ENCODE assay signal across 7 mouse cellular contexts in genomic region chr6:12749531-12750210, GRCm38 (mm10). TPM values are rescaled to one million over a fixed set of nuclear protein-coding genes. Genes with fewer than 3 reads are reported as not detected.
DNase-seq lines count a peak whose midpoint lies in the region; ATAC-seq and TF ChIP-seq lines count a peak whose summit lies in the region.

No protein-coding gene starts in this region.

- peak overlapping the region; percentile 94 for H3K4me2 ChIP-seq in lung, embryonic 16.5 days (ENCODE audit: low read depth, low read length)
- H3K4me2 ChIP-seq in forebrain, embryonic 15.5 days (replicated peaks): peak overlapping the region; percentile 97
- peak overlapping the region; percentile 95 for H3K4me2 ChIP-seq in limb, embryonic 14.5 days (replicated peaks; ENCODE audit: low read depth, low read length, severe bottlenecking)
- peak overlapping the region; percentile 81 for H3K4me2 ChIP-seq in stomach, embryonic 16.5 days (ENCODE audit: low read depth, low read length)

- TF ChIP-seq POLR2A in limb, embryonic 14.5 days (IDR thresholded peaks at IDR 0.05; ENCODE audit: borderline replicate concordance, extremely low read depth, insufficient read depth, insufficient read length): no peak

- no peak for ATAC-seq in lung, embryonic 16.5 days (ENCODE audit: low read depth)
- ATAC-seq in forebrain, embryonic 15.5 days (replicated peaks): peak; percentile 14; the same call in 1 of the 2 replicates
- no peak for ATAC-seq in limb, embryonic 14.5 days (ENCODE audit: low FRiP score, low read depth)
- no peak for ATAC-seq in stomach, embryonic 16.5 days (ENCODE audit: insufficient read depth, low FRiP score)
- no peak for ATAC-seq in monocyte, adult 5-6 weeks (replicated peaks; ENCODE audit: insufficient number of reproducible peaks, low FRiP score, low TSS enrichment, poor library complexity, severe bottlenecking)
- no peak for ATAC-seq in inflammation-experienced regulatory T-cells, adult 6 months

- peak overlapping the region; percentile 66 for H3K9ac ChIP-seq in lung, embryonic 16.5 days (ENCODE audit: low read length)
- peak overlapping the region; percentile 78 for H3K9ac ChIP-seq in forebrain, embryonic 15.5 days (replicated peaks)
- H3K9ac ChIP-seq in limb, embryonic 14.5 days (ENCODE audit: low read depth, low read length, severe bottlenecking): peak overlapping the region; percentile 77
- H3K9ac ChIP-seq in stomach, embryonic 16.5 days (ENCODE audit: low read length): peak overlapping the region; percentile 72

- no peaks in the 10 kb centered on the region for H3K9me3 ChIP-seq in lung, embryonic 16.5 days (ENCODE audit: control insufficient read depth, low read length)
- no peaks in the 10 kb centered on the region for H3K9me3 ChIP-seq in forebrain, embryonic 15.5 days
- H3K9me3 ChIP-seq in limb, embryonic 14.5 days (ENCODE audit: control insufficient read depth, low read length): no peaks in the 10 kb centered on the region
- H3K9me3 ChIP-seq in stomach, embryonic 16.5 days (replicated peaks; ENCODE audit: control insufficient read depth, low read length): no peaks in the 10 kb centered on the region

- 0 out of 2 replicates have a peak, but pooled peaks cover 5% of the 10 kb centered on the region for H3K4me1 ChIP-seq in lung, embryonic 16.5 days (replicated peaks; ENCODE audit: control insufficient read depth, insufficient read depth, low read length)
- H3K4me1 ChIP-seq in forebrain, embryonic 15.5 days: peaks cover 14% of the 10 kb centered on the region
- peaks cover 3% of the 10 kb centered on the region; the same call in 1 of the 2 replicates for H3K4me1 ChIP-seq in limb, embryonic 14.5 days (ENCODE audit: control insufficient read depth, insufficient read depth, low read length)
- H3K4me1 ChIP-seq in stomach, embryonic 16.5 days (ENCODE audit: control insufficient read depth, insufficient read depth, low read length): peaks cover 6% of the 10 kb centered on the region; the same call in 1 of the 2 replicates

- H3K27me3 ChIP-seq in lung, embryonic 16.5 days (ENCODE audit: control insufficient read depth, insufficient read depth, low read depth, low read length): peaks cover 6% of the 10 kb centered on the region; the same call in 1 of the 2 replicates
- H3K27me3 ChIP-seq in forebrain, embryonic 15.5 days: peaks cover 6% of the 10 kb centered on the region; the same call in 1 of the 2 replicates
- no peaks in the 10 kb centered on the region for H3K27me3 ChIP-seq in limb, embryonic 14.5 days (ENCODE audit: control insufficient read depth, insufficient read depth, low read length)
- no peaks in the 10 kb centered on the region for H3K27me3 ChIP-seq in stomach, embryonic 16.5 days (ENCODE audit: control insufficient read depth, insufficient read depth, low read length)

- no peak overlapping the region for H3K27ac ChIP-seq in lung, embryonic 16.5 days (ENCODE audit: low read length)
- H3K27ac ChIP-seq in forebrain, embryonic 15.5 days (replicated peaks): peak overlapping the region; percentile 91
- no peak overlapping the region; the same call in 1 of the 2 replicates for H3K27ac ChIP-seq in limb, embryonic 14.5 days (replicated peaks; ENCODE audit: low read depth, low read length)
- no peak overlapping the region for H3K27ac ChIP-seq in stomach, embryonic 16.5 days (ENCODE audit: low read length)

- H3K4me3 ChIP-seq in lung, embryonic 16.5 days (ENCODE audit: low read length): peak overlapping the region; percentile 64
- peak overlapping the region; percentile 70 for H3K4me3 ChIP-seq in forebrain, embryonic 15.5 days
- H3K4me3 ChIP-seq in limb, embryonic 14.5 days (replicated peaks; ENCODE audit: low read length): peak overlapping the region; percentile 71
- peak overlapping the region; percentile 69 for H3K4me3 ChIP-seq in stomach, embryonic 16.5 days (replicated peaks; ENCODE audit: low read length)

- DNase-seq in lung, postnatal 14 days: no peak
- no peak for DNase-seq in limb, embryonic 14.5 days (ENCODE audit: low spot score)

- 22% methylated on average over 12 of the region's 12 CpGs for WGBS in lung, embryonic 16.5 days
- 2% methylated on average over 12 of the region's 12 CpGs for WGBS in forebrain, embryonic 15.5 days
- WGBS in limb, embryonic 14.5 days: 13% methylated on average over 12 of the region's 12 CpGs
- 19% methylated on average over 12 of the region's 12 CpGs for WGBS in stomach, embryonic 16.5 days

- H3K36me3 ChIP-seq in lung, embryonic 16.5 days (ENCODE audit: control insufficient read depth, insufficient read depth, low read length): no peaks in the 10 kb centered on the region
- H3K36me3 ChIP-seq in forebrain, embryonic 15.5 days: no peaks in the 10 kb centered on the region
- no peaks in the 10 kb centered on the region for H3K36me3 ChIP-seq in limb, embryonic 14.5 days (ENCODE audit: control insufficient read depth, insufficient read depth, low read length)
- no peaks in the 10 kb centered on the region for H3K36me3 ChIP-seq in stomach, embryonic 16.5 days (ENCODE audit: control insufficient read depth, insufficient read depth, low read length)

RNA-seq across cellular contexts. Expression of gene Thsd7a, which starts 0.5 kb away (rescaled TPM):
- polyA plus RNA-seq in lung, embryonic 16.5 days (2015; fragmentation: Nextera tagmentation; extraction: Ambion mirVana): 1.2 and 1.5 TPM in 2 replicates
- polyA plus RNA-seq in forebrain, embryonic 15.5 days (2015; fragmentation: Nextera tagmentation; extraction: Ambion mirVana): 13.4 and 13.8 TPM in 2 replicates
- 2.7 and 3.0 TPM in 2 replicates for polyA plus RNA-seq in limb, embryonic 14.5 days (2012; rRNA removed)
- polyA plus RNA-seq in limb, embryonic 14.5 days (2014; fragmentation: Nextera tagmentation; extraction: Ambion mirVana): 5.5 and 5.8 TPM in 2 replicates
- polyA plus RNA-seq in stomach, embryonic 16.5 days (2015; fragmentation: Nextera tagmentation; extraction: Ambion mirVana): 2.0 and 2.4 TPM in 2 replicates
- under 0.01 TPM in 1 of 3 replicates, not detected in the others for total RNA-seq in monocyte, adult 5-6 weeks (2017)
- polyA plus RNA-seq in inflammation-experienced regulatory T-cells, adult 6 months (2017; shearing (Covaris generic)): not detected
